ENCODE assay signal across 8 mouse cellular contexts in the genomic region with DNA sequence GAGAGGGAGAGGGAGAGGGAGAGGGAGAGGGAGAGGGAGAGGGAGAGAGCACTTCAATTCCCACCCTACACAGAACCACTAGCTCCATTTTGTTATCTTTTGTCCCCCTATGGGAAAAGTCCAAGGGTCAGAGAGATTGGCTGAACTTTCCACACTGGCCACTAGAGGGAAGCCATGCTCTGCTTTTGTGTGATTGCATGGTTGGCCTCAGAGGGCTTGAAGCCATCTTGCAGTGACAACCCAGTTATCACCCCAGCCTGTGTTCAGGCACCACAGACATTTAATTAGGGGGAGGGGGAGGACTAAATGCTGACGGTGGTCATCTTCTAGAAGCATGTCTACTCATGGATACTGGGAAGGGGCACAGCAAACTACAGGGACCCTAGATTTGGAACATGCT.
A peak's percentile ranks its signal among the peaks of the same experiment; 100 is the strongest.
DNase-seq lines count a peak whose midpoint lies in the region; ATAC-seq and TF ChIP-seq lines count a peak whose summit lies in the region.

No protein-coding gene starts in this region.

- TF ChIP-seq POLR2A in limb, embryonic 14.5 days (IDR thresholded peaks at IDR 0.05; ENCODE audit: borderline replicate concordance, extremely low read depth, insufficient read depth, insufficient read length): no peak

- WGBS in limb, embryonic 14.5 days: 0% methylated on average over 1 of the region's 1 CpGs
- WGBS in midbrain, embryonic 15.5 days: 3% methylated on average over 1 of the region's 1 CpGs

- DNase-seq in 3134 (ENCODE audit: extremely low read depth, insufficient read length, low spot score): peak; percentile 34
- peak; percentile 63 to 83 for DNase-seq in cerebellum, postnatal 4 days (ENCODE audit: low spot score in 2 of 2)
- peak; percentile 54 to 67 for DNase-seq in gastrocnemius, postnatal 36 days
- DNase-seq in kidney, adult 8-10 months: peak; percentile 36 to 77
- peak; percentile 79 for DNase-seq in limb, embryonic 14.5 days (ENCODE audit: low spot score)
- peak; percentile 67 for DNase-seq in skeletal muscle tissue, adult 2 months (ENCODE audit: low read depth, low spot score)

- H3K27ac ChIP-seq in limb, embryonic 14.5 days (replicated peaks; ENCODE audit: low read depth, low read length): no peak overlapping the region
- H3K27ac ChIP-seq in midbrain, embryonic 15.5 days: no peak overlapping the region

- intact Hi-C loops in gastrocnemius, postnatal 36 days (cut with DNase I): loop anchor here (1.0 kb wide), 1 partner anchor 120 kb away; no protein-coding TSS in a partner anchor

- no peak overlapping the region for H3K4me2 ChIP-seq in limb, embryonic 14.5 days (replicated peaks; ENCODE audit: low read depth, low read length, severe bottlenecking)
- no peak overlapping the region for H3K4me2 ChIP-seq in midbrain, embryonic 15.5 days

- no peak overlapping the region for H3K9ac ChIP-seq in limb, embryonic 14.5 days (ENCODE audit: low read depth, low read length, severe bottlenecking)
- H3K9ac ChIP-seq in midbrain, embryonic 15.5 days: no peak overlapping the region

- H3K9me3 ChIP-seq in limb, embryonic 14.5 days (ENCODE audit: control insufficient read depth, low read length): no peaks in the 10 kb centered on the region
- 0 out of 2 replicates have a peak, but pooled peaks cover 3% of the 10 kb centered on the region for H3K9me3 ChIP-seq in midbrain, embryonic 15.5 days

- H3K4me3 ChIP-seq in limb, embryonic 14.5 days (replicated peaks; ENCODE audit: low read length): no peak overlapping the region
- H3K4me3 ChIP-seq in midbrain, embryonic 15.5 days: no peak overlapping the region

- no peaks in the 10 kb centered on the region for H3K27me3 ChIP-seq in limb, embryonic 14.5 days (ENCODE audit: control insufficient read depth, insufficient read depth, low read length)
- H3K27me3 ChIP-seq in midbrain, embryonic 15.5 days (replicated peaks): no peaks in the 10 kb centered on the region

- H3K36me3 ChIP-seq in limb, embryonic 14.5 days (ENCODE audit: control insufficient read depth, insufficient read depth, low read length): no peaks in the 10 kb centered on the region
- H3K36me3 ChIP-seq in midbrain, embryonic 15.5 days (replicated peaks): no peaks in the 10 kb centered on the region

- peak; percentile 87 for ATAC-seq in activated CD4-positive, CD25-positive, alpha-beta regulatory T cell, adult 4 months
- ATAC-seq in limb, embryonic 14.5 days (ENCODE audit: low FRiP score, low read depth): no peak
- ATAC-seq in midbrain, embryonic 15.5 days (replicated peaks): peak; percentile 50; the same call in 1 of the 2 replicates

- H3K4me1 ChIP-seq in limb, embryonic 14.5 days (ENCODE audit: control insufficient read depth, insufficient read depth, low read length): no peaks in the 10 kb centered on the region
- H3K4me1 ChIP-seq in midbrain, embryonic 15.5 days: no peaks in the 10 kb centered on the region
